Mouse (Mus musculus) C2C12 (cell line): ENCODE results near the gene Fxyd4. TPM values are rescaled to one million over a fixed set of nuclear protein-coding genes. Genes with fewer than 3 reads are reported as not detected.

Source experiments
- H3K27me3 ChIP-seq: one replicate; pipeline ENCODE4 v1.6.1; 2011; ENCODE audit not compliant: control insufficient read depth, insufficient read depth, insufficient read length
- H3K36me3 ChIP-seq: one replicate; pipeline ENCODE4 v1.6.1; 2011; ENCODE audit not compliant: control insufficient read depth, insufficient read depth
- H3K4me3 ChIP-seq: one replicate; pipeline ENCODE4 v1.5.1; 2011; ENCODE audit warnings: mild to moderate bottlenecking, control low read depth; ENCODE audit not compliant: poor library complexity, insufficient read depth, severe bottlenecking
- H3K79me2 ChIP-seq: one replicate; pipeline ENCODE4 v1.6.1; 2011; ENCODE audit not compliant: control insufficient read depth, insufficient read depth
- H3K79me3 ChIP-seq: one replicate; pipeline ENCODE4 v1.6.1; 2011; ENCODE audit warnings: low read depth, control low read depth
- H3ac ChIP-seq: one replicate; pipeline ENCODE3; 2011; ENCODE audit warnings: low read depth; ENCODE audit not compliant: control insufficient read depth, insufficient read length
- CEBPB ChIP-seq: IDR thresholded peaks from one replicate; pipeline ENCODE4 v1.6.1; 2011; ENCODE audit warnings: low read depth, mild to moderate bottlenecking, control low read depth, moderate library complexity
- CTCF ChIP-seq: IDR thresholded peaks from one replicate; pipeline ENCODE4 v1.5.1; 2011; ENCODE audit not compliant: control insufficient read depth, insufficient read depth, insufficient read length
- FOSL1 ChIP-seq: IDR thresholded peaks from one replicate; pipeline ENCODE4 v1.8.0; 2011; ENCODE audit warnings: mild to moderate bottlenecking, low read length; ENCODE audit not compliant: poor library complexity, insufficient read depth, severe bottlenecking
- MAX ChIP-seq: IDR thresholded peaks from one replicate; pipeline ENCODE4 v1.6.1; 2011; ENCODE audit warnings: mild to moderate bottlenecking, control low read depth
- MYOD1 ChIP-seq: IDR thresholded peaks from one replicate; pipeline ENCODE4 v1.6.1; 2011; ENCODE audit warnings: low read depth; ENCODE audit not compliant: control insufficient read depth, insufficient read length
- MYOG ChIP-seq: IDR thresholded peaks from one replicate; pipeline ENCODE4 v1.6.1; 2011; ENCODE audit not compliant: control insufficient read depth, insufficient read length; ENCODE audit errors: extremely low read depth
- USF1 ChIP-seq: IDR thresholded peaks from one replicate; pipeline ENCODE4 v1.6.1; 2011; ENCODE audit warnings: low read depth, mild to moderate bottlenecking, control low read depth, moderate library complexity
- polyA plus RNA-seq: library from polyadenylated mRNA; unstranded; fragments of >200 nt; fragmentation: generic; extraction: Trizol; gene quantifications from one replicate; pipeline ENCODE4 v1.2.1, GENCODE M21; 2012; ENCODE audit warnings: missing spikeins

Gene Fxyd4
- polyA plus RNA-seq, 1 experiment, result 0.75 TPM

- Histone ChIP-seq H3K79me3 (peaks cover 95% of the 10 kb centered on the region), H3ac (no peak overlapping the region), H3K27me3 (no peaks in the 10 kb centered on the region), H3K36me3 (peaks cover 61% of the 10 kb centered on the region), H3K79me2 (peaks cover 100% of the 10 kb centered on the region), H3K4me3 (no peak overlapping the region)
- no peak for TF ChIP-seq MAX
- no peak for TF ChIP-seq MYOD1
- TF ChIP-seq FOSL1, result no peak
- TF ChIP-seq CTCF, result no peak
- TF ChIP-seq USF1, result no peak
- no peak for TF ChIP-seq CEBPB
- no peak for TF ChIP-seq MYOG
Measured at GRCm38 (mm10) chr6:117914541-117914940, 23.0 kb downstream of the Fxyd4 start.

- no peaks in the 10 kb centered on the region for H3K27me3 ChIP-seq
- H3K4me3 ChIP-seq, result no peak overlapping the region
- TF ChIP-seq MYOD1, result no peak
- no peak for TF ChIP-seq FOSL1
- TF ChIP-seq MAX, result no peak
- no peak for TF ChIP-seq CTCF
- TF ChIP-seq CEBPB, result no peak
- TF ChIP-seq MYOG, result no peak
- TF ChIP-seq USF1, result no peak
- peaks cover 80% of the 10 kb centered on the region for H3K79me3 ChIP-seq
- H3K79me2 ChIP-seq, result peaks cover 95% of the 10 kb centered on the region
- no peak overlapping the region for H3ac ChIP-seq
- peaks cover 42% of the 10 kb centered on the region for H3K36me3 ChIP-seq
Measured at GRCm38 (mm10) chr6:117910120-117910661, 27.3 kb downstream of the Fxyd4 start.

DNA sequence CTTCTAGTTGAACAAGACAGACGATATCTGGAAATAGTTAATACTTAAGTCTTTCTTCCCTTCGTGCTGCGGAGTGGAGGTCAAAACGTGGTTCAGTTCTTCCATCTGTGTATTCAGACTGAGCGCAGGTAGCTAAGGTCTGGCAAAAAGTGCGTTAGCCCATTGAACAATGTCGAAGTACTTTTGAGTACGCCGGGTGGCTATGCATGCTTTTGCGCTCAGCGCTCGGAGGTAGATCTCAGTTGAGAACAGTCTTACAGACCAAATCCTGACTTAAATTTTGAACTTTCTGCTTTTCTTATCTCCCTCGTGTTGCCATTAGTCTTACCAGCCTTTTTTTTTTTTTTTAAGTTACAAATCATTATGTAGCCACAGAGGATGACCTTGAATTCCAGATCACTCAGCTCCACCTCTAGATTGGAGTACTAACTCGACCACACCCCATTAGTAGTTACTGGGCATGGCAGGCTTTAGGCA is 29.0 kb downstream of the Fxyd4 start:
- peaks cover 62% of the 10 kb centered on the region for H3K79me3 ChIP-seq
- H3K79me2 ChIP-seq, result peaks cover 78% of the 10 kb centered on the region
- no peaks in the 10 kb centered on the region for H3K27me3 ChIP-seq
- peaks cover 28% of the 10 kb centered on the region for H3K36me3 ChIP-seq
- peak overlapping the region; percentile 98 for H3K4me3 ChIP-seq
- TF ChIP-seq MYOD1 (no peak), CEBPB (no peak), CTCF (no peak), MYOG (no peak), USF1 (no peak), MAX (no peak)
- H3ac ChIP-seq, result peak overlapping the region; percentile 89

- Histone ChIP-seq H3K36me3 (peaks cover 24% of the 10 kb centered on the region), H3K4me3 (peak overlapping the region; percentile 98), H3K79me3 (peaks cover 58% of the 10 kb centered on the region), H3ac (peak overlapping the region; percentile 89), H3K79me2 (peaks cover 73% of the 10 kb centered on the region), H3K27me3 (no peaks in the 10 kb centered on the region)
- TF ChIP-seq CEBPB (no peak), MYOG (no peak), MYOD1 (no peak), FOSL1 (no peak), USF1 (no peak), MAX (no peak), CTCF (no peak)
Measured at GRCm38 (mm10) chr6:117907979-117908355, 29.5 kb downstream of the Fxyd4 start.

DNA sequence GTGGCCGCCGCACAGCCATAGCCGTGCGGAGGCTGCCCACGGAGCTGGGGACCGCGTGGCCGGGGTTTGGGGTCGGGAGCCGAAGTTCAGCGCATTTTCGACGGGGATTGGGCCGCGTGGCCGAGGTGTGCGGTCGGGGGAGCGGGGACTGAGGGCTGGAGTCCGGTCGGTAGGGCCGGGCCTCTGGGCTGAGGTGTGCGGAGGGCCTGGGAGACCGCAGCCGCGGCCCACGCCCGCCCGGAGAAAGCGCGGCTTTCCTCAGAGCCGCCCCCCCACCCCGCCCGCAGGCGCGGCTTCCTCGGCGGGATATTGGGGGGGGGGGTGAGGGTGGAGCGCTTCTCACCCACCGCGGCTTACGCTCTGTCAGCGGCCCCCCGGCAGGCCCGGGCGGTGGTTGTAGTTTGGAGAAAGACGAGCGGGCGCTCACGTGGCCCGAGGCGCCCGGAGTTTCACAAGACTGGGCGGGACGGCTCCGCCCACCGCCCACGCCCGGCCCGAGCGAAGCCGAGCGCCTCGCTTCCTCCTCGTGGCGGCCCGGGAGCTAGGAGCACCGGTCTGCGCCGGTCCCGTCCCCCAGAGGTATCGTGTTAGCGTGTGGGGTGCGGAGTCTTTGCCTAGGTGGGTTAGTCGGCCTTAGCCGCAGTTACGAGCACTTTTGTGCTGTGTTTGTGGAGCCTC is 30.1 kb downstream of the Fxyd4 start:
- Histone ChIP-seq H3K79me2 (peaks cover 68% of the 10 kb centered on the region), H3K79me3 (peaks cover 52% of the 10 kb centered on the region), H3K36me3 (peaks cover 19% of the 10 kb centered on the region), H3K4me3 (peak overlapping the region; percentile 98), H3ac (peak overlapping the region; percentile 98), H3K27me3 (no peaks in the 10 kb centered on the region)
- TF ChIP-seq CTCF (no peak), MYOG (no peak), MAX (peak; percentile 89), CEBPB (peak; percentile 90), USF1 (peak; percentile 72), FOSL1 (no peak)
